Mouse (Mus musculus) MN1 (cell line): ENCODE measurements around the gene Hadh.

Experiments used
- DNase-seq: peaks from one replicate; pipeline ENCODE4 v3.0.0-alpha.2; 2016; ENCODE audit warnings: low spot score

Hadh gene

GRCm38 (mm10) chr3:131218636-131219390 is 53.1 kb downstream of the Hadh start:
- DNase-seq = no peak

GRCm38 (mm10) chr3:131214841-131215240 is 57.1 kb downstream of the Hadh start:
- DNase-seq = peak; percentile 13

GRCm38 (mm10) chr3:131214060-131214658 is 57.7 kb downstream of the Hadh start:
- no peak for DNase-seq

- DNase-seq = no peak
Measured at GRCm38 (mm10) chr3:131212200-131212599, 59.7 kb downstream of the Hadh start.

- no peak for DNase-seq
Measured at GRCm38 (mm10) chr3:131208265-131208891, 63.5 kb downstream of the Hadh start.

GRCm38 (mm10) chr3:131207846-131208245 is 64.1 kb downstream of the Hadh start:
- no peak for DNase-seq

GRCm38 (mm10) chr3:131202311-131202710 is 69.6 kb downstream of the Hadh start:
- no peak for DNase-seq

GRCm38 (mm10) chr3:131199590-131200288 is 72.2 kb downstream of the Hadh start:
- DNase-seq = no peak

GRCm38 (mm10) chr3:131198991-131199390 is 72.9 kb downstream of the Hadh start:
- no peak for DNase-seq

GRCm38 (mm10) chr3:131196507-131197019 is 75.3 kb downstream of the Hadh start:
- DNase-seq = no peak

GRCm38 (mm10) chr3:131196050-131196449 is 75.9 kb downstream of the Hadh start:
- no peak for DNase-seq

GRCm38 (mm10) chr3:131191454-131191853 is 80.4 kb downstream of the Hadh start:
- DNase-seq = no peak

GRCm38 (mm10) chr3:131190671-131191367 is 81.1 kb downstream of the Hadh start:
- DNase-seq = no peak

GRCm38 (mm10) chr3:131190239-131190638 is 81.7 kb downstream of the Hadh start:
- DNase-seq = peak; percentile 10

GRCm38 (mm10) chr3:131186193-131186592 is 85.7 kb downstream of the Hadh start:
- no peak for DNase-seq
